ENCODE assay signal across 15 mouse cellular contexts in genomic region chr8:12824562-12824961, GRCm38 (mm10). TPM values are rescaled to one million over a fixed set of nuclear protein-coding genes. Genes with fewer than 3 reads are reported as not detected.
DNase-seq lines count a peak whose midpoint lies in the region; ATAC-seq and TF ChIP-seq lines count a peak whose summit lies in the region.
"Had no signal": no experiment of that assay in that cellular context is flagged by ENCODE, and none has a peak within 500 bp of the region (broad histone marks: within the 10 kb centered on the region; RNA-seq: fewer than 3 reads in every experiment).

No protein-coding gene starts in this region.

- DNase-seq in heart, postnatal 14 days = no peak
- peak; percentile 26 to 33 for DNase-seq in kidney, postnatal 4 days
- no peak for DNase-seq in kidney, adult 9 months
- peak; percentile 39 for DNase-seq in heart, postnatal 0 days (ENCODE audit: low spot score)
- DNase-seq in frontal cortex, postnatal 36 days (ENCODE audit: low spot score in 2 of 2) = no peak
- DNase-seq: adrenal gland, postnatal 25 days; cerebellum, adult 18-20 months; kidney, adult 2 months had no signal

- peak; percentile 84 for ATAC-seq in heart, embryonic 15.5 days (replicated peaks; ENCODE audit: insufficient number of reproducible peaks, insufficient read depth, low FRiP score, low read depth)
- peak; percentile 88 for ATAC-seq in heart, embryonic 16.5 days (replicated peaks; ENCODE audit: extremely low read depth, insufficient read depth, low FRiP score)
- peak; percentile 87 for ATAC-seq in heart, postnatal 0 days (ENCODE audit: insufficient read depth, low read depth)
- ATAC-seq: forebrain, embryonic 15.5 days had no signal

- no peaks in the 10 kb centered on the region for H3K9me3 ChIP-seq in heart, embryonic 15.5 days (replicated peaks)
- H3K9me3 ChIP-seq in heart, embryonic 16.5 days (replicated peaks; ENCODE audit: control insufficient read depth, low read length) = no peaks in the 10 kb centered on the region
- H3K9me3 ChIP-seq in heart, postnatal 0 days (replicated peaks; ENCODE audit: control insufficient read depth, low read length) = no peaks in the 10 kb centered on the region
- H3K9me3 ChIP-seq: forebrain, embryonic 15.5 days; neural tube, embryonic 13.5 days; stomach, embryonic 15.5 days had no signal

- H3K9ac ChIP-seq in heart, embryonic 15.5 days = no peak overlapping the region
- no peak overlapping the region for H3K9ac ChIP-seq in heart, embryonic 16.5 days (ENCODE audit: low read length)
- no peak overlapping the region for H3K9ac ChIP-seq in heart, postnatal 0 days (replicated peaks; ENCODE audit: low read depth, low read length)
- H3K9ac ChIP-seq: forebrain, embryonic 15.5 days; neural tube, embryonic 13.5 days; stomach, embryonic 15.5 days had no signal

- WGBS in heart, embryonic 15.5 days = 43% methylated on average over 10 of the region's 10 CpGs
- WGBS in heart, embryonic 16.5 days = 47% methylated on average over 10 of the region's 10 CpGs
- 37% methylated on average over 10 of the region's 10 CpGs for WGBS in heart, postnatal 0 days

- intact Hi-C loops in heart, postnatal 14 days (cut with DNase I) = no loop called here

- peak overlapping the region; percentile 55 for H3K27ac ChIP-seq in heart, embryonic 15.5 days
- peak overlapping the region; percentile 61 for H3K27ac ChIP-seq in heart, embryonic 16.5 days (ENCODE audit: low read length)
- no peak overlapping the region for H3K27ac ChIP-seq in heart, postnatal 0 days (ENCODE audit: low read depth)
- H3K27ac ChIP-seq: forebrain, embryonic 15.5 days; macrophage; neural tube, embryonic 13.5 days; stomach, embryonic 15.5 days had no signal

- H3K36me3 ChIP-seq in heart, embryonic 15.5 days = peaks cover 30% of the 10 kb centered on the region; the same call in 1 of the 2 replicates
- peaks cover 34% of the 10 kb centered on the region for H3K36me3 ChIP-seq in heart, embryonic 16.5 days (ENCODE audit: control insufficient read depth, insufficient read depth)
- H3K36me3 ChIP-seq in heart, postnatal 0 days (replicated peaks; ENCODE audit: control insufficient read depth, insufficient read depth, low read length) = peaks cover 77% of the 10 kb centered on the region

- 0 out of 2 replicates have a peak overlapping the region, but pooled peaks have one; percentile 4 for H3K4me2 ChIP-seq in heart, embryonic 15.5 days
- H3K4me2 ChIP-seq in heart, embryonic 16.5 days (ENCODE audit: low read depth, low read length) = peak overlapping the region; percentile 28; the same call in 1 of the 2 replicates
- H3K4me2 ChIP-seq in heart, postnatal 0 days (ENCODE audit: low read depth, low read length) = no peak overlapping the region
- H3K4me2 ChIP-seq: forebrain, embryonic 15.5 days; midbrain, embryonic 11.5 days; neural tube, embryonic 13.5 days; stomach, embryonic 15.5 days had no signal

- H3K4me3 ChIP-seq in heart, embryonic 15.5 days = no peak overlapping the region
- H3K4me3 ChIP-seq in heart, embryonic 16.5 days (ENCODE audit: low read length) = no peak overlapping the region
- H3K4me3 ChIP-seq in heart, postnatal 0 days (ENCODE audit: low read depth, low read length) = no peak overlapping the region
- H3K4me3 ChIP-seq: forebrain, embryonic 15.5 days; neural tube, embryonic 13.5 days; stomach, embryonic 15.5 days had no signal

- peaks cover 35% of the 10 kb centered on the region for H3K4me1 ChIP-seq in heart, embryonic 15.5 days (replicated peaks)
- peaks cover 29% of the 10 kb centered on the region for H3K4me1 ChIP-seq in heart, embryonic 16.5 days (ENCODE audit: control insufficient read depth, insufficient read depth, low read length)
- peaks cover 9% of the 10 kb centered on the region for H3K4me1 ChIP-seq in heart, postnatal 0 days (ENCODE audit: control insufficient read depth, insufficient read depth)
- H3K4me1 ChIP-seq: forebrain, embryonic 15.5 days; stomach, embryonic 15.5 days had no signal

- peak; percentile 46 for TF ChIP-seq CTCF in heart, postnatal 0 days (IDR thresholded peaks at IDR 0.05; ENCODE audit: low read depth)

- H3K27me3 ChIP-seq in heart, embryonic 15.5 days = no peaks in the 10 kb centered on the region
- no peaks in the 10 kb centered on the region for H3K27me3 ChIP-seq in heart, embryonic 16.5 days (ENCODE audit: control insufficient read depth, insufficient read depth, low read length)
- no peaks in the 10 kb centered on the region for H3K27me3 ChIP-seq in heart, postnatal 0 days (ENCODE audit: control insufficient read depth, insufficient read depth, low read length)
- H3K27me3 ChIP-seq: forebrain, embryonic 15.5 days; neural tube, embryonic 13.5 days; stomach, embryonic 15.5 days had no signal

- no peak for TF ChIP-seq EP300 in heart, postnatal 0 days (IDR thresholded peaks at IDR 0.05; ENCODE audit: low read depth)

RNA-seq across cellular contexts. Expression of gene Mcf2l, which starts 49.0 kb away (rescaled TPM):
- 9.0 and 9.9 TPM in 2 replicates for polyA plus RNA-seq in heart, embryonic 15.5 days (2015; fragmentation: Nextera tagmentation; extraction: Ambion mirVana)
- total RNA-seq in heart, postnatal 14 days (2021) = 100 to 1,000 TPM; 104 to 109 TPM
- polyA plus RNA-seq in heart, embryonic 16.5 days (2015; fragmentation: Nextera tagmentation; extraction: Ambion mirVana) = 11.0 and 11.1 TPM in 2 replicates
- total RNA-seq in heart, postnatal 0 days (2014; rRNA removed; ENCODE audit: low replicate concordance) = 22.1 and 22.9 TPM in 2 replicates
- 6.6 and 7.5 TPM in 2 replicates for polyA plus RNA-seq in heart, postnatal 0 days (2015; fragmentation: Nextera tagmentation; extraction: Ambion mirVana)

Comparison
In these comparisons a context has a peak if more than half of its experiments do, and no peak if none do; other contexts are left out.
1. DNase-seq: peak in kidney, postnatal 4 days (2 of 2) and heart, postnatal 0 days (single experiment); none in heart, postnatal 14 days (0 of 2), kidney, adult 9 months (single experiment) and frontal cortex, postnatal 36 days (0 of 2).
2. Peak in every context shown above with its lines, with median percentiles within 50 percentile points of each other: ATAC-seq.